Mouse (Mus musculus): ENCODE measurements at regions not wholly inside any gene's neighbourhood (a gene's known extent, or its start where the extent isn't known, plus 50 kb on each side); places are given as distances from the start of the nearest gene placed in this dataset.

DNA sequence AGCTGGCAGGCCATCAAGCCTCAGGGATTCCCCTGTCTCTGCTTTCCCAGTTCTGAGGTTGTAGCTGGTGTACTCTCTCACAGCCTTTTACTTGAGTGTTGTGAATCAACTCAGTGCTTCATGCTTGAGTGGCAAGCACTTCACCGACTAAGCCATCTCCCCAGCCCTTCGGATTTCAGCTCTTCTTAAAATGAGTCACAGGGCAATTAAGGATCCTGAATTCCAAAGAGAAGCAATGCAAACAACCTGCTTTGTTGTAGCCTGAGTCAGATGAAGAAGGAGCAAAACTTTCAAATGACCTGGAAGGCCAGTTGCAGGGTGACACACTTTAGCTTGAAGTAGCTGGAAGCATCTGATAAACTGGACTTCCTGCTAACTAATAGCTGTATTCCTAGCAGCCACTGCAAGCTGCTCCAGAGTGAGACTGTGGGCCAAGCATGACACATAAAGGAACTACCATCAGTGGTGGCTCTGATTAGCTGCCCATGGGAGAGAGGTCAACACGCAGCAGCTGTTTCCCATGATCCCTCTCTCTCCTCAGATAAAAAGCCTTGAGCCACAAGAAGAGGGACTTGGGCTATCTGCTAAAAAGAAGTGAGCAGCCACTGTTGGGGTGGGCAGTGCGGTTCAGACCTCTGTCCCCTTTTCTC is 285.4 kb upstream of the Sdk2 start:
- ATAC-seq (replicated peaks; ENCODE audit: poor library complexity, severe bottlenecking), result no peak

- no peak for ATAC-seq (replicated peaks; ENCODE audit: poor library complexity, severe bottlenecking)
These were observed 270.1 kb upstream of the Sdk2 start for GRCm38 (mm10) chr11:114336839-114337484.

DNA sequence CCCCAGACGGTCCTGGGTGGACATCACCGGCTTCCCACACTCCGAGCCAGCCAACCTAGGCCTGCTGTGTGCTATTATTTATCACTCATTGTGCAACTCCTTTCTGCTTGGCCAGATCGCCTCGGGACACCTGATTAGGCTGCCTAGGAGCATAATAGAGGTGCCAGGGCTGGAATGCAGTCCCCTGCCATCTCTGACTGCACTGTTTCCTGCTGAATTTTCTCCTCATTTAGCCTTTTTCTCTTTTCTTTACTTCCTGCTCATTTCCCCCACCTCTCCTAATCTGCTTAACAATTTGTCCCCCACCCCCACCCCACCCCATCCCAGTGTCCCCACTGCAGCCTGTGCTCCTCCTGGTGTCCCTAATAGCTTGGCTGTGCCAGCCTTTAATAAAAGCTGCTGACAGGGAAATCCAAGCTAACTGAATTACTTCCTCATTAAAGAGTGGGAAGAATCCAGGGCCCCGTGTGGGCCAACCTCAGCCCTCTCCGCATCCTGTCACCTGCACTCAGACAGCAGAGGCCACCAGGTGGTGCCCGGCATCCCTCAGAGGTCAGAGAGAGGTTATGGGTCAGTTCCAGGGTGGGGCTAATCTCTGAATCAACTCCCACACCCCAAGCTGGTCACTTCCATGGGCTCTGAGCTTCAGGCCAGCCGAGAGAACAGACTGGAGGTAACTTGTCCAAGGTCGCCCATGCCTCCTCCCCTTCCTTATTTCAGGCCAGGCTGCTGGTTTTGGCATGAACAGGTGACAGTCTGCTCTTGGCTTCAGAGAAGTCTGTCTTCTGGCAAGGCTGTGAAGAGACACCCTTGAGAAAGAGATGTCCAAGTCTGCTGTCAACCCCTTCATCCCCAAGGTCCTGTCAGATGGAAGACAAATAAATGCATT is 269.3 kb upstream of the Sdk2 start:
- no peak for ATAC-seq (replicated peaks; ENCODE audit: poor library complexity, severe bottlenecking)

DNA sequence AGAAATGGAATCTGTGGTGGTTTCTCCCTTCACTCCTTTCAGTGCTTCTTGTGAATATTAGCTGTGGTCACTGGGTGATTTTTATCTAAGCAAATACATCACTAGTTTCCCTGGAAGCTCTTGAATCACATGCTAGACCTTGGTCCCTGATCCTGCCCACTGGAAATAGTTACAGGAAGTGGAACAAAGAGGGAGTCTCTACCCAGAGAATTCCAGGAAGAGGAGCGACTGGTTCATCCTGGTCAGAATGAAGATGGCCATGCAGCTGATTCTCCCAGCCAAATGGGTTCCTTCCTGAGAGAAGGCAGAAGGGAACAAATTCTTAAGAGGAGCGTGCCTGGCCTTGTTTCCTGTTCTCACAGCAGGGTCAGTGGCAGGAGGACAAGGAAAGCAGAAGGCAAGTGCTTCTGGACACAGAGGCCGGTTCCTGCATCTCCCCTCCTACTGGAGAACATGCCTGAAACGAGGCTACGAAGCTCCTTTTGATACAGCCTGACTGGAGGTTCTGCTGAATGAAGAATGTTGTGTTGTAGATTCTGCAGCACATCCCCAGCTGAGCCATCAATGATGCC is 264.8 kb upstream of the Sdk2 start:
- ATAC-seq (replicated peaks; ENCODE audit: poor library complexity, severe bottlenecking), result no peak

GRCm38 (mm10) chr11:114330316-114330715 is 263.5 kb upstream of the Sdk2 start:
- ATAC-seq (replicated peaks; ENCODE audit: poor library complexity, severe bottlenecking), result no peak

GRCm38 (mm10) chr11:114322627-114323026 is 255.8 kb upstream of the Sdk2 start:
- ATAC-seq (replicated peaks; ENCODE audit: poor library complexity, severe bottlenecking), result peak; percentile 93

GRCm38 (mm10) chr11:114321974-114322373 is 255.1 kb upstream of the Sdk2 start:
- no peak for ATAC-seq (replicated peaks; ENCODE audit: poor library complexity, severe bottlenecking)

- ATAC-seq (replicated peaks; ENCODE audit: poor library complexity, severe bottlenecking), result no peak
These were observed 254.7 kb upstream of the Sdk2 start for GRCm38 (mm10) chr11:114321527-114321926.

- no peak for ATAC-seq (replicated peaks; ENCODE audit: poor library complexity, severe bottlenecking)
These were observed 248.4 kb upstream of the Sdk2 start for GRCm38 (mm10) chr11:114315274-114315673.

- no peak for ATAC-seq (replicated peaks; ENCODE audit: poor library complexity, severe bottlenecking)
These were observed 246.8 kb upstream of the Sdk2 start for GRCm38 (mm10) chr11:114313652-114314051.

DNA sequence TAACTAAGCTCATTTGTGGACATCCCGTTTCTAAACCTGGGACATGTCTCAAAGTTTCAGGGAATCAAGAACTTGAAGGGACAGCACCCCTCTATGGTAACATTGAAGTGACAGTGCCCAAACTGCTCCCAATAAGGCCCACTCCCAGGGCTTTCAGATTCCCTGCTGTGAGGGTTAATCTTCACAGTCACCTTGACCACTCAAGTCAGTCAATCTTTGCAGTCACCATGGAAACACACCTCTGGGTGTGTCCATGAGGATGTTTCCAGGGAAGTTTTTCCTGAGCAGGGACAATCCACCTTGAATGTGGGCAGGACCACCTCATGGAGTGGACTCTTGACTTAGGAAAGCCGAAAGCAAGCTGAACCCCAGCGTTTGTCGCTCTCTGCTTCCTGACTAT is 244.8 kb upstream of the Sdk2 start:
- no peak for ATAC-seq (replicated peaks; ENCODE audit: poor library complexity, severe bottlenecking)

DNA sequence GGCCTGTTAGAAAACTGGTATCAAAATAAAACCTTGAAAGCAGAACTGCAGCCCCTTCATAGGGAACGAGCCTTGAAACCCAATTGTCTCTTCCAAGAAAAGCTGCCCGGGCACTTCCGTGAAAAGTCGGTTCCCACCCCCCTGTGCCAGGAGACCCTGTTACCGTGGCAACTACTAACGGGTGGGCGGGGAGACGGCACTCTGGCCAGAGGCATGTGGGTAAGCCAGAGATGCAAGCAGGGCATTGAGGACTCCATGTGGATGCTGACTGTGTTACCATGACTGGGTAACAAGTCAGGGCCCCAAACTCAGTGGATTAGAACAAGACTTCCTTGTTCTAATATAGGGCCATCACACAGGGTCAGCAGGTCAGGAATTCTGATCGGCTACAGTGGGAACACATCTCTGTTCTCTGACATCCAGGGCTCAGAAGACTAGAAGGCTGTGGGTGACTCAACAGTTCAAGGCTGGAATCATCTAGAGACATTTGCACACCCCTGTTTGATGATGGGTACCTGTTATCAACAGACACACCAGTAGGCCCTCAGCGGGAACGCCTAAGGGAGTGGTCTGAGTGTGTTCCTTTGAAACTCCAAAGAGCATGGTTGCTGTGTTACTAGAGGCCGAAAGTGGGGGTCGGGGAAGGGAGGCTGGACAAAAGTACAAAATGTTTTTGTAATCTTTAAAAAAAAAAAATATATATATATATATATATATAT is 236.9 kb upstream of the Sdk2 start:
- no peak for ATAC-seq (replicated peaks; ENCODE audit: poor library complexity, severe bottlenecking)

DNA sequence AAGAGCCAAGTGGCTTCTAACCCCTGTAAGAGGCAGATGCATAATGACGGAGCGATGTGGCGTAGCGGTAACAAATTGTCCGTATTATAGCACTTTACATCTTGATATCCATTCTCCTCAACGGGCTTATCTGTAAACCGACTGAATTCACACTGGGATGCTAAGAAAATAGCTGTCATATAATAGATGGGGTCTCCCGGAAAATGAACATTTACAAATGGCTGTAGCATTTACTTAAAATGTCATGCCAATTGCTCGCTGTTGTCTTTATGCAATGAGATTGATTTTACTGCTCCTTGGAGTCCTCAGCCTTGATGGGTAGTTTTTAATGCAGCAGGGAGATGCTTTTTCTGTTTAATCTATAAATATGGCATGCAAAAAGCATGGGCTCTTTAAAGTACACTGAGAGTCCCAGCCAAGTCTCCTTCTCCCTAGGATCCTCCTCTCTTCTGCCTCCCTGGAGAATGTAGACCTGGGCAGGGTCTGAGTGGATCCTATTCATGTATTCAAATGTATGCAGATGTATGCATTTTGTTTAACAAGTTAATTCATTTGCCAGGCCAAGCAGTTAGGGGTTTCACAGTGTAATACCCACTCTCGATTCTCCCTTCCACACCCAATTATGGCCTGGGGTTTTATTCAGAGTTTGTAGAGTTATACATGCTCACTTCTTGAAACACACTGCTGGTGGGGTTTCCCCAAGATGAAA is 233.9 kb upstream of the Sdk2 start:
- ATAC-seq (replicated peaks; ENCODE audit: poor library complexity, severe bottlenecking), result no peak

DNA sequence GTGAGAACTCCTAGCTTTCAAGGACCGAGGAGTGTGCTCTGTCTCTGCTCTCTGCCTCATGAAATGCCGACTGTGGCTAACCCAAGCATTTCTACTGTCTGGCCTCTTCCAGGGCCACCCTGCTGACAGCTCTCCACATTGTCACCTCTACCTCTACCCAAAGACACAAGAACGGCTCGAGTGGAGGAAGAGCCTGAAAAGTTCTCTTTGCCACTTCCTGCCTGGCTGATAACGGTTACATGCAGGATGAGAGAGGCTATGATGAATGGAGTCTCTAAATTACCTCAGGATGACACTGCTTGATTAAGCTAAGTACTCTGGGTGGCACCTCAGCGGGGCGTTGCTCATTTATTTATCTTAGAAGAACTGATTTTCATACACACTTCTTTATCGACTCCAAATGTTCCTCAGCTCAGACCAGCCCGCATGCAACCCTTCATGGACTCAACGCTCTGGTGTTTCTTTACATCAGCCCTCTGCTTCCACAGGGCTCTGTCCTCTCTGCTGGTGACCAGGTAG is 230.0 kb upstream of the Sdk2 start:
- ATAC-seq (replicated peaks; ENCODE audit: poor library complexity, severe bottlenecking), result peak; percentile 35; the same call in 1 of the 2 replicates

DNA sequence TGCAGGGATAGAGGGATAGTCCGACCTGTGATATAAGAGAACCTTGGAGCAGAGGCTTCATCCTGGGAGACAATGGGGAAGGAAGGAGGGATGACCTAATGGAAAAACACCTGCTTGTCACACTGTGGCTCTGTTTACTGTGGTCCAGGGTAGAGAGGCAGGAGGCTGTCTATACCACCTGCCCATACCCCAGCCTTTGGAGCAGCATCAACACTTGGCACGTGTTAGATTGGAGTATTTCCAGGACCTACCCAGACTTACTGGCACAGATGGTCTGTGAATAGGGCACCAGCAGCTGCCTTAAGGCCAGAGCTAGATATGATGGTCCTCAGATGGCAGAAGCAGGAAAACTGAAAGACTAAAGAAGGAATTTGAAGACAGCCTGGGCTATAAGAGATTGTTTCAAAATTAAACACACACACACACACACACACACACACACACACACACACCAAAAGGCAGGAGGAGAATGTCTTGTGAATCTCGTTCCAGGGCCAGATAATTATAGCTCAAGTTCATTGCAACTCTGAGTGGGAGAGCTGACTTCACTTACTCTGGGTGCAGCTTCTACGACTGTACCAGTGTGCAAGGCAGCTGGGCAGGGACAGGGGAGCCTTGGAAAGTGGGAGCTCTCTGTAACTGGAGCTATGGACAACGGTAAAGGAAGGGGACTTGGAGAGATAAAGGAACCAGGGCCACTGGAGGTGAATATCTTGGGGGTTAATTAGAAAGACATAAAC is 227.8 kb upstream of the Sdk2 start:
- ATAC-seq (replicated peaks; ENCODE audit: poor library complexity, severe bottlenecking), result no peak

DNA sequence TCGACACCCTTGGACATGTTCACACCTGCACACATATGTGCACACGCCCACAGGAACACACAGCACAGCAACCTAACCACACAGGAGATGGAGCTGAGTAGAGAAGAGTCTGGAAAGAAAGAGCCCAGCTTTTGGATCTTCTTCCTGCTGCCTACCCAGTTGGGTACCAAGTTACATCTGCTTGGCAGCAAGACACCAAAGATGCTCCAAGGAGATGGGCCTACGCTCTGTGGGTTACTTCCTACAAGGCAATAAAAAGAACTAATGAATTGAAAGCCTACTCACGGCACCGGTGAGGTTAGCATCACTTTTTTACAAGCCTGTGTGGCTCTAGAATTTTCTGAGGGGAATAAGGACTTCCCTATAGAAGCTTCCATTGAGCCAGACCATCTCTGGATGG is 224.4 kb upstream of the Sdk2 start:
- no peak for ATAC-seq (replicated peaks; ENCODE audit: poor library complexity, severe bottlenecking)

- ATAC-seq (replicated peaks; ENCODE audit: poor library complexity, severe bottlenecking), result no peak
These were observed 223.1 kb upstream of the Sdk2 start for GRCm38 (mm10) chr11:114289946-114290345.

DNA sequence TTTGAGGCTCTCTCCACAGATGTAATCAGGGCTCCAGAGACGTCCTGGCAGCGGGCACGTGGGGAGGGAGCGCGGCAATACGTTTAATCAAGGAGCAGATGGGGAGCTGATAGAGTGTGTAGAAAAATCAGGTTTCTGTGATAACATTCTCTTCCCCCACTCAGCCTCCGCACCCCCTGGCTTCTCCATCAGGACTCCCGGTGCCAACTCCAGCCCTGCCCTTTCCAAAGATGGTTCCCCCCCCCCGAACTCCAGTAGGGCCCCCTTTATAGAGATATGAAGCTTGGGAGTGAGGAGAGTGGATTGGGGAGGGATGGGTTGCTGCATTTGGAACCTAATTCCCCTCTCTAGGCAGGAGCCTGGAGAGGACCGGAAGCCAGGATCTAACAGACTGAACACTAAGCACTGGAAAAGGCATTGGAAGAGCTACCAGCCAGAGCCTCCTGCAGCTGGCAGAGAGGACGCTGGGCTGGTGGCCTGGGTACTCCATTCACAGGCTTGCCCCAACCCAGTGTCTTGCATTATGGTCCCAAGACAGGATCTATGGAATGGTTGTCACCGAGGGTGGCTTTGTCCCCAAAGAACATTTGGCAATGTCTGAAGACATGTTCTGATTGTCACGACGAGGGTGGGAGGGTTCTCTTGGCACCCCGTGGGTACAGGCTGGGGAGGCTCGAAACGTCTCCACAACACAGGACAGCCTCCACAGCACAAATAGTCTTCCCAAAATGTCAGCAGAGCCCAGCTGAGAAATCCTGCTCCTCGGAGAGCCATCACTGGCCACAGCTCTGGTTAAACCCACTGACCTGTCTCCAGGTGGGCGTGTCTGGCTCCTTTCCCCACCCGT is 218.2 kb upstream of the Sdk2 start:
- no peak for ATAC-seq (replicated peaks; ENCODE audit: poor library complexity, severe bottlenecking)
